Mouse (Mus musculus) bone marrow macrophage, adult 2 months (primary cell): ENCODE measurements around the gene Dohh. TPM values are rescaled to one million over a fixed set of nuclear protein-coding genes. Genes with fewer than 3 reads are reported as not detected.

Experiments
- H3K27ac ChIP-seq: 2 replicates; pipeline ENCODE4 v1.5.1; 2012; ENCODE audit warnings: low read depth, low read length; ENCODE audit not compliant: insufficient read depth
- H3K4me1 ChIP-seq: 2 replicates; pipeline ENCODE4 v1.6.1; 2012; ENCODE audit warnings: low read length; ENCODE audit not compliant: control insufficient read depth, insufficient read depth
- H3K4me3 ChIP-seq: 2 replicates; pipeline ENCODE4 v1.5.1; 2012; ENCODE audit warnings: mild to moderate bottlenecking, low read length, moderate library complexity; ENCODE audit not compliant: insufficient read depth
- CTCF ChIP-seq: IDR thresholded peaks from 2 replicates; pipeline ENCODE4 v1.5.1; 2012; ENCODE audit warnings: low read depth, mild to moderate bottlenecking, low read length, moderate library complexity
- POLR2A ChIP-seq: IDR thresholded peaks from 2 replicates; pipeline ENCODE4 v1.6.1; 2012; ENCODE audit warnings: mild to moderate bottlenecking, low read depth, low read length, borderline replicate concordance
- polyA plus RNA-seq: library from polyadenylated mRNA; stranded (reverse); fragments of >200 nt; gene quantifications from 2 replicates; pipeline ENCODE4 v1.2.4, GENCODE M21; 2012; ENCODE audit not compliant: missing spikeins, insufficient read depth, insufficient read length

Dohh gene
- polyA plus RNA-seq, 1 experiment = 23.1 TPM

DNA sequence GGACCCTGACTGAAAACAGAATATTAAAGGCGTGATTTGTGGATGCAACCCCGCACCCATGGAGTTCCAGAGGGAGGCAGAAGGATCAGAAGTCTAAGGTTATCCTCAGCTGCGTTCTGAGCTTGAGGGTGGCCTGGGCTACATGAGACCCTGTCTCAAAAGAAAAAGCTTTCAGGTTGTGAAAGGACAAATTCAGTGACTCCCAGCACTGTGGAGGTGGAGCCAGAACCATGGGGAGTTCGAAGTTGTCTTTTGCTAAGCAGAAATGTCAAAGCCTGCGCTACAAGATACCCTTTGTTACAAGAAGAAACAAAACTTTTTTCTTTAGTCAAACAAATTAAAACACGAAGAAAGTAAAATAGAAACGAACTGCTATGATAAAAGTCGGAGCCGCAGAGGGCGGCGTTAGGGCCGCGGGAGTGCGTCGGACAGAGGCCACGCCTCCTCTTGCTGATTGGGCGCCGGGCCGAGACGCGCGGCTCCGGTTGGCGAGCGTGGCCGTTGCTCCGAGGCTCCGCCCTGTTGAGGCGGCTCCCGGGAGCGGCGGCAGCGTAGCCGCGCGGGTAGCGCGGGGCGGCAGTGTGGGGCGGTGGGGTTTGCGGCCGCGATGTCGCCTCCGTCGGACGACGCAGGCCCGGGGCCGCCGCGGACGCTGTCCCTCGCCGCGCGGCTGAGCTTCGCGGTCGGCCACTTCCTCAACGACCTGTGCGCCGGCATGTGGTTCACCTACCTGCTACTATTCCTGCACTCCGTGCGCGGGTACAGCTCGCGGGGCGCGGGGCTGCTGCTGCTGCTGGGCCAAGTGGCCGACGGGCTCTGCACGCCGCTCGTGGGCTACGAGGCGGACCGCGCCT is 27.0 kb upstream of the Dohh start, which contains the start of gene Mfsd12:
Gene Mfsd12, plus strand, starts transcription at position 501 of the 854 bp plus-strand sequence.
- Histone ChIP-seq H3K27ac (peak within 1 kb of the TSS; percentile 99), H3K4me3 (peak within 1 kb of the TSS; percentile 76), H3K4me1 (peaks cover 39% of the 10 kb centered on the region)
- no peak for TF ChIP-seq POLR2A
- TF ChIP-seq CTCF = no peak

- no peak for TF ChIP-seq CTCF
- no peak for TF ChIP-seq POLR2A
- Histone ChIP-seq H3K4me3 (peak overlapping the region; percentile 76), H3K4me1 (peaks cover 40% of the 10 kb centered on the region), H3K27ac (peak overlapping the region; percentile 99)
Observed at GRCm38 (mm10) chr10:81358209-81358608, 26.0 kb upstream of the Dohh start.

- Histone ChIP-seq H3K27ac (peak overlapping the region; percentile 99), H3K4me1 (peaks cover 37% of the 10 kb centered on the region)
Observed at GRCm38 (mm10) chr10:81358841-81359240, 25.4 kb upstream of the Dohh start.

GRCm38 (mm10) chr10:81360721-81361120 is 23.5 kb upstream of the Dohh start:
- Histone ChIP-seq H3K4me3 (peak overlapping the region; percentile 76), H3K27ac (peak overlapping the region; percentile 99), H3K4me1 (peaks cover 35% of the 10 kb centered on the region)
- TF ChIP-seq CTCF = no peak
- TF ChIP-seq POLR2A = no peak

More at GRCm38 (mm10) chr10:81358841-81359240, 25.4 kb upstream of the Dohh start:
- no peak for TF ChIP-seq POLR2A
- TF ChIP-seq CTCF = no peak
- H3K4me3 ChIP-seq = peak overlapping the region; percentile 76

DNA sequence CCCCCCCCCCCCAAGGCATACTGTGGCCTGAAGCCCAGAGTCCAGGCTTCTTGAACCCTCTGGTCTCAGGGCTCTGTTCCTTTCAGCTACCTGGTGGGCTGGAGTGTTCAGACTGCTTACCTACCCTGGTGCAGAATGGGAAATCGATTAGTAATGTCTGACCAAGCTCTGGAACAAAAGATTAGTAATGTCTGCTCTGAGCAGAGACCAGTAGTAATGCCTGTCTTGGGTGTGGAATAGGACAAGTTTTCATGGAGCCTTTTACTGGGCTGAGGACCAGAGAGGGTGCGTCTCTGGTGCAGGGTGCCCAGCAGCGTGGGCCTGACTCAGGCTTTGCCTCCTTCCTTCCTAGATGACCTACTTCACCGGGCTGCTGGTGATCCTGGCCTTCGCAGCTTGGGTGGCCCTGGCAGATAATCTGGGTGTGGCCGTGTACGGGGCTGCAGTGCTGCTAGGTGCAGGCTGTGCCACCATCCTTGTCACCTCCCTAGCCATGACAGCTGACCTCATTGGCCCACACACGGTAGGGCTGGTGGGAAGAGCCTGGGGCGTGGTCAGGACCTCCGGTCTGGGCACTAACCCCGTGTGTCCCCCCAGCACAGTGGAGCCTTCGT is 21.8 kb upstream of the Dohh start:
- peak overlapping the region; percentile 5; the same call in 1 of the 2 replicates for H3K27ac ChIP-seq
- TF ChIP-seq POLR2A (no peak), CTCF (no peak)
- no peak overlapping the region for H3K4me3 ChIP-seq
- H3K4me1 ChIP-seq = peaks cover 30% of the 10 kb centered on the region

GRCm38 (mm10) chr10:81363436-81364346 is 20.5 kb upstream of the Dohh start:
- no peak overlapping the region for H3K27ac ChIP-seq
- H3K4me3 ChIP-seq = no peak overlapping the region
- H3K4me1 ChIP-seq = peaks cover 30% of the 10 kb centered on the region
- TF ChIP-seq CTCF = no peak
- no peak for TF ChIP-seq POLR2A

DNA sequence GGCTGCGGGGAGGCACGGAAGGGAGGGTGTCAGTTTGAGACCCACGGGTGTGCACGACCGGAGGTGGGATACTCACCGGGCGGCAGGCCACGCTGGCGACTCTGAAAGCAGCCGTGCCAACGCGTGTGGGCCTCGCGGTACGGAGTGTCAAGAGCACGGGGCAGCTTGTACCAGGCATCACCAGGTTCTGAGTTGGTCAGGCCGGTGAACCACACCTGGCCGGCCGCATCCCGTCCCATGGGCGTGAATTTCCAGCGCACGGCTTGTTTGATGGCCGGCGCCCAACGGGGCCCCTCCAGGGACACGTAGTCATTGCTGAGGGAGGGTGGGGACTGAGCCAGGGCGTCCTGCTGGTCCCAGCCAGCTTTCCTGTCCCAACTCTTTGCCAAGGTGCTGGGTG is 19.6 kb upstream of the Dohh start:
- TF ChIP-seq POLR2A = no peak
- no peak for TF ChIP-seq CTCF
- no peak overlapping the region for H3K4me3 ChIP-seq
- peaks cover 30% of the 10 kb centered on the region for H3K4me1 ChIP-seq
- H3K27ac ChIP-seq = no peak overlapping the region

DNA sequence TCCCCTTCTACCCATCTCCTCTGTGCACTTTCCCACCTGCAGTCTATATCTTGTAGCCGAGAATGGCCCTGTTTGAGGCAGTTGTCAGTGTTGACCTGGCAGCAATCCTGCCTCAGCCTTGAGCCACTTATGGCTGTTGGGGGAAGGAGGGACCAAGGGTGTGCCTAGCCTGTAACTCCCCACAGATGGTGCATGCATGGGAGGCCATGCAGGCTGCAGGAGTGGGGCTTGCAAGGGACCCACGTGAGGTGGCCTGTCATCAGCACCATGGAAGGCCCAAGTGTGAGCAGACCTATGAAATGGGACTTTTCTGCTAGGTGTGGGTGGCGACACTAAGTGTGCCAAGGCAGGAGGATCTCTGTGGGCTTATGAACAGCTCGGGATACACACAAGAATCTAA is 19.2 kb upstream of the Dohh start:
- H3K4me3 ChIP-seq = no peak overlapping the region
- H3K27ac ChIP-seq = peak overlapping the region; percentile 37
- TF ChIP-seq POLR2A (no peak), CTCF (no peak)
- H3K4me1 ChIP-seq = peaks cover 30% of the 10 kb centered on the region
